Mouse (Mus musculus): ENCODE data around the gene Gm11937.

Gm11937 gene

DNA sequence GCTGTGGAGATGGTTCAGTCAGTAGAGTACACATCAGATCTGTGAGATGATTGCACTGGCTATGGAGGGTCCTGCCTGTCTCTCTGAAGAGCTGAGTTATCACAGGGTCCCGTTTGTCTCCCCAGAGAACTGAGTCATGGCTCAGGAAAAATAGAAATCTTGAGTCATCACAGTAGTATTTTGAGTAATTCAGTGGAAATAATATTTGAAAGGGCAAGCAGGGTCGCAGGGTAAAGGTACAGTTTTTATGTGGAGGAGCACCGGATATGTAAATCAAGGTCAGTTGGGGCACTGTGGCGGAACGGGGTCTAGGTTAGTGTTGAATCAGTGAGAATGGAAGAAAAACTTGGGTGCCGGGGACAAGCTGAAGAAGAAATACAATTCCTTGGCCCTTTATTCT is 47.4 kb downstream of the Gm11937 start:
- TF ChIP-seq NANOG (IDR thresholded peaks at IDR 0.05; ENCODE audit: borderline replicate concordance, low read length) (no peak), CTCF (conservative IDR thresholded peaks at IDR 0.05; ENCODE audit: low read length) (no peak), POU5F1 (IDR thresholded peaks at IDR 0.05; ENCODE audit: borderline replicate concordance, low read length) (no peak)
- Histone ChIP-seq H3K9me3 (ENCODE audit: low read length) (no peaks in the 10 kb centered on the region), H3K27me3 (ENCODE audit: insufficient read depth, low read length) (no peaks in the 10 kb centered on the region), H3K36me3 (ENCODE audit: insufficient read depth, low read length) (no peaks in the 10 kb centered on the region), H3K4me3 (replicated peaks; ENCODE audit: low read length) (no peak overlapping the region), H3K4me1 (replicated peaks; ENCODE audit: low read depth, low read length) (no peaks in the 10 kb centered on the region)
